Mouse (Mus musculus) myocyte (in vitro differentiated cells): ENCODE data around the gene Dse. TPM values are rescaled to one million over a fixed set of nuclear protein-coding genes. Genes with fewer than 3 reads are reported as not detected.

Experiments used
- H3K27me3 ChIP-seq: one replicate; pipeline ENCODE4 v1.6.1; 2011; ENCODE audit not compliant: control insufficient read depth, insufficient read depth, insufficient read length
- H3K36me3 ChIP-seq: one replicate; pipeline ENCODE4 v1.6.1; 2011; ENCODE audit not compliant: control insufficient read depth, insufficient read depth
- H3K4me2 ChIP-seq: one replicate; pipeline ENCODE4 v1.6.1; 2011; ENCODE audit warnings: low read depth, control low read depth
- H3K4me3 ChIP-seq: one replicate; pipeline ENCODE4 v1.5.1; 2011; ENCODE audit warnings: mild to moderate bottlenecking, control low read depth, moderate library complexity
- H3K79me2 ChIP-seq: one replicate; pipeline ENCODE4 v1.6.1; 2011; ENCODE audit not compliant: control insufficient read depth, insufficient read depth
- H3ac ChIP-seq: one replicate; pipeline ENCODE4 v1.6.1; 2011; ENCODE audit not compliant: control insufficient read depth, insufficient read length
- CEBPB ChIP-seq: IDR thresholded peaks from 2 replicates; pipeline ENCODE4 v1.6.1; 2011; ENCODE audit warnings: mild to moderate bottlenecking, moderate library complexity; ENCODE audit not compliant: poor library complexity, insufficient read depth, severe bottlenecking
- E2F4 ChIP-seq: IDR thresholded peaks from one replicate; pipeline ENCODE4 v1.6.1; 2011; ENCODE audit warnings: mild to moderate bottlenecking, control low read depth, moderate library complexity; ENCODE audit not compliant: insufficient read depth
- MAX ChIP-seq: IDR thresholded peaks from one replicate; pipeline ENCODE4 v1.6.1; 2011; ENCODE audit warnings: low read depth, mild to moderate bottlenecking, control low read depth
- MYOD1 ChIP-seq, 3 experiments: IDR thresholded peaks; one replicate each; pipeline ENCODE4 v1.6.1; 2011; ENCODE audit warnings: control low read depth in 2 of 3, low read depth in 2 of 3, mild to moderate bottlenecking in 2 of 3, moderate library complexity in 1 of 3; ENCODE audit not compliant: insufficient read length in 2 of 3, control insufficient read depth in 1 of 3
- MYOG ChIP-seq, 3 experiments: IDR thresholded peaks; one replicate each; pipeline ENCODE4 v1.6.1; 2011; ENCODE audit warnings: control low read depth in 2 of 3, low read depth in 2 of 3, mild to moderate bottlenecking in 2 of 3; ENCODE audit not compliant: insufficient read length in 2 of 3, control insufficient read depth in 1 of 3, insufficient read depth in 1 of 3
- POLR2A ChIP-seq: IDR thresholded peaks from one replicate; pipeline ENCODE4 v1.6.1; 2011; ENCODE audit warnings: low read depth, mild to moderate bottlenecking, control low read depth, moderate library complexity; ENCODE audit not compliant: insufficient read length
- POLR2AphosphoS2 ChIP-seq: IDR thresholded peaks from one replicate; pipeline ENCODE4 v1.6.1; 2011; ENCODE audit warnings: low read depth, control low read depth; ENCODE audit not compliant: insufficient read length
- REST ChIP-seq: IDR thresholded peaks from one replicate; pipeline ENCODE4 v1.6.1; 2011; ENCODE audit warnings: mild to moderate bottlenecking, control low read depth, moderate library complexity; ENCODE audit not compliant: insufficient read depth, insufficient read length
- SRF ChIP-seq: IDR thresholded peaks from one replicate; pipeline ENCODE4 v1.6.1; 2011; ENCODE audit warnings: low read depth; ENCODE audit not compliant: control insufficient read depth, insufficient read length
- TCF12 ChIP-seq: IDR thresholded peaks from one replicate; pipeline ENCODE4 v1.6.1; 2011; ENCODE audit warnings: mild to moderate bottlenecking, control low read depth; ENCODE audit not compliant: poor library complexity, insufficient read depth, severe bottlenecking
- TCF3 ChIP-seq: IDR thresholded peaks from one replicate; pipeline ENCODE4 v1.6.1; 2011; ENCODE audit warnings: low read depth, control low read depth; ENCODE audit not compliant: insufficient read length
- USF1 ChIP-seq: IDR thresholded peaks from one replicate; pipeline ENCODE4 v1.6.1; 2011; ENCODE audit warnings: low read depth, mild to moderate bottlenecking, control low read depth, moderate library complexity
- polyA plus RNA-seq: library from polyadenylated mRNA; unstranded; fragments of >200 nt; fragmentation: generic; extraction: Trizol; gene quantifications from one replicate; pipeline ENCODE4 v1.2.1, GENCODE M21; 2012; ENCODE audit warnings: missing spikeins

Gene Dse
- polyA plus RNA-seq, 1 experiment, result 7.6 TPM

GRCm38 (mm10) chr10:34166971-34167370 is 40.5 kb downstream of the Dse start:
- H3ac ChIP-seq, result no peak overlapping the region
- H3K79me2 ChIP-seq, result peaks cover 6% of the 10 kb centered on the region
- no peaks in the 10 kb centered on the region for H3K36me3 ChIP-seq
- H3K4me3 ChIP-seq, result no peak overlapping the region
- H3K27me3 ChIP-seq, result no peaks in the 10 kb centered on the region
- no peak overlapping the region for H3K4me2 ChIP-seq
- TF ChIP-seq SRF, result no peak
- TF ChIP-seq POLR2A, result no peak
- TF ChIP-seq MYOG (IDR thresholded peaks at IDR 0.05; ENCODE audit: control insufficient read depth in 1 of 3, insufficient read depth in 1 of 3, insufficient read length in 2 of 3, low read depth in 2 of 3), result no peak
- TF ChIP-seq USF1, result no peak
- no peak for TF ChIP-seq TCF3
- no peak for TF ChIP-seq MYOD1 (IDR thresholded peaks at IDR 0.05; ENCODE audit: control insufficient read depth in 1 of 3, insufficient read length in 2 of 3, low read depth in 2 of 3)

GRCm38 (mm10) chr10:34155796-34156554 is 51.5 kb downstream of the Dse start:
- TF ChIP-seq E2F4 (no peak), USF1 (no peak), MYOD1 (IDR thresholded peaks at IDR 0.05; ENCODE audit: control insufficient read depth in 1 of 3, insufficient read length in 2 of 3, low read depth in 2 of 3) (no peak), CEBPB (no peak), POLR2AphosphoS2 (no peak), MAX (no peak), SRF (no peak), TCF12 (no peak)
- no peaks in the 10 kb centered on the region for H3K27me3 ChIP-seq

GRCm38 (mm10) chr10:34151827-34152226 is 55.7 kb downstream of the Dse start:
- Histone ChIP-seq H3ac (no peak overlapping the region), H3K79me2 (no peaks in the 10 kb centered on the region), H3K4me2 (no peak overlapping the region), H3K27me3 (no peaks in the 10 kb centered on the region), H3K4me3 (no peak overlapping the region), H3K36me3 (peaks cover 19% of the 10 kb centered on the region)
- TF ChIP-seq POLR2A (no peak), E2F4 (no peak)

More at GRCm38 (mm10) chr10:34155796-34156554, 51.5 kb downstream of the Dse start:
- Histone ChIP-seq H3K79me2 (no peaks in the 10 kb centered on the region), H3ac (no peak overlapping the region), H3K36me3 (peaks cover 33% of the 10 kb centered on the region), H3K4me2 (no peak overlapping the region), H3K4me3 (no peak overlapping the region)

- H3K27me3 ChIP-seq, result no peaks in the 10 kb centered on the region
- TF ChIP-seq REST (no peak), MYOD1 (IDR thresholded peaks at IDR 0.05; ENCODE audit: control insufficient read depth in 1 of 3, insufficient read length in 2 of 3, low read depth in 2 of 3) (no peak), POLR2A (no peak), E2F4 (no peak), USF1 (no peak), POLR2AphosphoS2 (no peak), SRF (no peak), MYOG (IDR thresholded peaks at IDR 0.05; ENCODE audit: control insufficient read depth in 1 of 3, insufficient read depth in 1 of 3, insufficient read length in 2 of 3, low read depth in 2 of 3) (no peak), CEBPB (no peak), MAX (no peak), TCF3 (no peak), TCF12 (no peak)
- H3K36me3 ChIP-seq, result peaks cover 14% of the 10 kb centered on the region
- no peak overlapping the region for H3K4me2 ChIP-seq
- H3K4me3 ChIP-seq, result no peak overlapping the region
- no peak overlapping the region for H3ac ChIP-seq
- no peaks in the 10 kb centered on the region for H3K79me2 ChIP-seq
Observed at GRCm38 (mm10) chr10:34150454-34150853, 57.1 kb downstream of the Dse start.

- H3K4me3 ChIP-seq, result no peak overlapping the region
- H3K4me2 ChIP-seq, result no peak overlapping the region
- peaks cover 12% of the 10 kb centered on the region for H3K36me3 ChIP-seq
- H3K79me2 ChIP-seq, result no peaks in the 10 kb centered on the region
- TF ChIP-seq POLR2AphosphoS2 (no peak), E2F4 (no peak), REST (no peak), SRF (no peak), TCF3 (no peak), MYOD1 (IDR thresholded peaks at IDR 0.05; ENCODE audit: control insufficient read depth in 1 of 3, insufficient read length in 2 of 3, low read depth in 2 of 3) (no peak), USF1 (no peak), CEBPB (no peak)
- H3ac ChIP-seq, result no peak overlapping the region
- no peaks in the 10 kb centered on the region for H3K27me3 ChIP-seq
Observed at GRCm38 (mm10) chr10:34149772-34150171, 57.7 kb downstream of the Dse start.
